Mouse (Mus musculus): ENCODE data around the gene Pik3r3. TPM values are rescaled to one million over a fixed set of nuclear protein-coding genes. Genes with fewer than 3 reads are reported as not detected.
"Not testable (repeated sequence)": the region's sequence is repeated elsewhere in the genome, so short reads cannot be mapped to it uniquely, and the experiment has no call there.

The Pik3r3 gene
- total and polyA plus RNA-seq, 3 experiments: 9.3 to 11.6 (median 10.1) TPM

- Histone ChIP-seq H3K4me3 (peak overlapping the region; percentile 88), H3K27ac (peak overlapping the region; percentile 97), H3K79me2 (replicated peaks; ENCODE audit: control insufficient read depth, insufficient read depth, low read length) (no peaks in the 10 kb centered on the region), H3K9ac (ENCODE audit: low read depth, low read length) (peak overlapping the region; percentile 84), H3K27me3 (ENCODE audit: control insufficient read depth, insufficient read depth, low read length) (no peaks in the 10 kb centered on the region), H3K4me1 (ENCODE audit: control insufficient read depth, insufficient read depth, low read length) (peaks cover 1% of the 10 kb centered on the region), H3K36me3 (ENCODE audit: control insufficient read depth, insufficient read depth, low read length) (no peaks in the 10 kb centered on the region)
- peak in 1 of 2 experiments; percentile 21 for DNase-seq
- under 1% methylated on average over 23 of the region's 23 CpGs for WGBS
- intact Hi-C loops (cut with DNase I): loop anchor here (1.0 kb wide), 1 partner anchor 45 kb away; no protein-coding TSS in a partner anchor
- TF ChIP-seq EP300 (IDR thresholded peaks at IDR 0.05; ENCODE audit: insufficient read depth, low read depth, low read length) (no peak), POLR2A (IDR thresholded peaks at IDR 0.05; ENCODE audit: insufficient read depth, low read depth, low read length) (no peak), CTCF (IDR thresholded peaks at IDR 0.05) (no peak)
These were observed 801 bp downstream of the Pik3r3 start for GRCm38 (mm10) chr4:116221996-116222842.

GRCm38 (mm10) chr4:116222843-116223119 lies 1.4 kb downstream of the Pik3r3 start:
- H3K27ac ChIP-seq: peak overlapping the region; percentile 97
- DNase-seq: no peak

GRCm38 (mm10) chr4:116243377-116243776 lies 22.0 kb downstream of the Pik3r3 start:
- DNase-seq: no peak
- Histone ChIP-seq H3K4me1 (ENCODE audit: control insufficient read depth, insufficient read depth, low read length) (no peaks in the 10 kb centered on the region), H3K9ac (ENCODE audit: low read depth, low read length) (no peak overlapping the region), H3K27me3 (ENCODE audit: control insufficient read depth, insufficient read depth, low read length) (no peaks in the 10 kb centered on the region), H3K79me2 (replicated peaks; ENCODE audit: control insufficient read depth, insufficient read depth, low read length) (no peaks in the 10 kb centered on the region), H3K36me3 (ENCODE audit: control insufficient read depth, insufficient read depth, low read length) (no peaks in the 10 kb centered on the region), H3K27ac (no peak overlapping the region), H3K4me3 (no peak overlapping the region)
- 67% methylated on average over 3 of the region's 3 CpGs for WGBS
- no peak for TF ChIP-seq POLR2A (IDR thresholded peaks at IDR 0.05; ENCODE audit: insufficient read depth, low read depth, low read length)
- no peak for TF ChIP-seq CTCF (IDR thresholded peaks at IDR 0.05)
- no peak for TF ChIP-seq EP300 (IDR thresholded peaks at IDR 0.05; ENCODE audit: insufficient read depth, low read depth, low read length)
- intact Hi-C loops (cut with DNase I): no loop called here

More at GRCm38 (mm10) chr4:116222843-116223119, 1.4 kb downstream of the Pik3r3 start:
- no peak overlapping the region for H3K9ac ChIP-seq (ENCODE audit: low read depth, low read length)
- H3K36me3 ChIP-seq (ENCODE audit: control insufficient read depth, insufficient read depth, low read length): no peaks in the 10 kb centered on the region
- no peaks in the 10 kb centered on the region for H3K27me3 ChIP-seq (ENCODE audit: control insufficient read depth, insufficient read depth, low read length)
- peaks cover 1% of the 10 kb centered on the region for H3K4me1 ChIP-seq (ENCODE audit: control insufficient read depth, insufficient read depth, low read length)
- H3K4me3 ChIP-seq: peak overlapping the region; percentile 88
- intact Hi-C loops (cut with DNase I): no loop called here
- TF ChIP-seq POLR2A (IDR thresholded peaks at IDR 0.05; ENCODE audit: insufficient read depth, low read depth, low read length): no peak
- no peak for TF ChIP-seq EP300 (IDR thresholded peaks at IDR 0.05; ENCODE audit: insufficient read depth, low read depth, low read length)
- no peak for TF ChIP-seq CTCF (IDR thresholded peaks at IDR 0.05)
- no peaks in the 10 kb centered on the region for H3K79me2 ChIP-seq (replicated peaks; ENCODE audit: control insufficient read depth, insufficient read depth, low read length)
- 9% methylated on average over 6 of the region's 6 CpGs for WGBS

GRCm38 (mm10) chr4:116244240-116244639 lies 22.8 kb downstream of the Pik3r3 start:
- H3K79me2 ChIP-seq (replicated peaks; ENCODE audit: control insufficient read depth, insufficient read depth, low read length): no peaks in the 10 kb centered on the region
- H3K4me3 ChIP-seq: no peak overlapping the region
- no peak overlapping the region for H3K27ac ChIP-seq
- no peak for TF ChIP-seq CTCF (IDR thresholded peaks at IDR 0.05)
- TF ChIP-seq EP300 (IDR thresholded peaks at IDR 0.05; ENCODE audit: insufficient read depth, low read depth, low read length): no peak
- TF ChIP-seq POLR2A (IDR thresholded peaks at IDR 0.05; ENCODE audit: insufficient read depth, low read depth, low read length): no peak
- intact Hi-C loops (cut with DNase I): loop anchor here (2.0 kb wide), 1 partner anchor 75 kb away; no protein-coding TSS in a partner anchor
- H3K4me1 ChIP-seq (ENCODE audit: control insufficient read depth, insufficient read depth, low read length): no peaks in the 10 kb centered on the region
- 75% methylated on average over 2 of the region's 2 CpGs for WGBS
- no peak for DNase-seq
- H3K36me3 ChIP-seq (ENCODE audit: control insufficient read depth, insufficient read depth, low read length): no peaks in the 10 kb centered on the region
- H3K27me3 ChIP-seq (ENCODE audit: control insufficient read depth, insufficient read depth, low read length): no peaks in the 10 kb centered on the region
- no peak overlapping the region for H3K9ac ChIP-seq (ENCODE audit: low read depth, low read length)

GRCm38 (mm10) chr4:116245926-116246325 lies 24.5 kb downstream of the Pik3r3 start:
- not testable (repeated sequence) for H3K9ac ChIP-seq (ENCODE audit: low read depth, low read length); H3K4me1 ChIP-seq (ENCODE audit: control insufficient read depth, insufficient read depth, low read length); H3K36me3 ChIP-seq (ENCODE audit: control insufficient read depth, insufficient read depth, low read length); H3K27me3 ChIP-seq (ENCODE audit: control insufficient read depth, insufficient read depth, low read length); H3K27ac ChIP-seq; H3K4me3 ChIP-seq; H3K79me2 ChIP-seq (replicated peaks; ENCODE audit: control insufficient read depth, insufficient read depth, low read length)
- intact Hi-C loops (cut with DNase I): loop anchor here (2.0 kb wide), 1 partner anchor 77 kb away; no protein-coding TSS in a partner anchor
- 55% methylated on average over 3 of the region's 3 CpGs for WGBS
- peak; percentile 16 to 40 for DNase-seq
- TF ChIP-seq CTCF (IDR thresholded peaks at IDR 0.05): peak; percentile 69

GRCm38 (mm10) chr4:116249986-116250385 lies 28.6 kb downstream of the Pik3r3 start:
- Histone ChIP-seq H3K4me3 (no peak overlapping the region), H3K4me1 (ENCODE audit: control insufficient read depth, insufficient read depth, low read length) (no peaks in the 10 kb centered on the region), H3K27ac (no peak overlapping the region), H3K36me3 (ENCODE audit: control insufficient read depth, insufficient read depth, low read length) (no peaks in the 10 kb centered on the region), H3K79me2 (replicated peaks; ENCODE audit: control insufficient read depth, insufficient read depth, low read length) (no peaks in the 10 kb centered on the region), H3K27me3 (ENCODE audit: control insufficient read depth, insufficient read depth, low read length) (no peaks in the 10 kb centered on the region), H3K9ac (ENCODE audit: low read depth, low read length) (no peak overlapping the region)
- intact Hi-C loops (cut with DNase I): no loop called here
- TF ChIP-seq POLR2A (IDR thresholded peaks at IDR 0.05; ENCODE audit: insufficient read depth, low read depth, low read length): no peak
- TF ChIP-seq EP300 (IDR thresholded peaks at IDR 0.05; ENCODE audit: insufficient read depth, low read depth, low read length): no peak
- TF ChIP-seq CTCF (IDR thresholded peaks at IDR 0.05): no peak
- DNase-seq: no peak
- WGBS: 89% methylated on average over 3 of the region's 3 CpGs

All from heart, adult 2 months (tissue).